Mouse (Mus musculus) central nervous system, embryonic 18 days (tissue): ENCODE results near the gene Sept9. TPM values are rescaled to one million over a fixed set of nuclear protein-coding genes. Genes with fewer than 3 reads are reported as not detected.

Source experiments
- polyA plus RNA-seq: library from polyadenylated mRNA; depleted of rRNA; stranded (reverse); fragments of >200 nt; gene quantifications from 2 replicates; pipeline ENCODE4 v1.2.3, GENCODE M21; 2012; rRNA removed

Gene Sept9
- polyA plus RNA-seq: 34.6 and 40.8 TPM in 2 replicates

GRCm38 (mm10) chr11:117199282-117200175, at the start of gene Sept9:
Gene Sept9, plus strand, starts transcription at chr11:117199661.

Other genes starting within 250 kb of the Sept9 start
- 71.7 and 77.3 TPM in 2 replicates for gene Sec14l1, start 84.5 kb upstream of the Sept9 start, polyA plus RNA-seq